Mouse (Mus musculus) Patski (cell line): ENCODE measurements at regions not wholly inside any gene's neighbourhood (a gene's known extent, or its start where the extent isn't known, plus 50 kb on each side); places are given as distances from the start of the nearest gene placed in this dataset.

Source experiments
- ATAC-seq: fragments of 100-300 bp; one replicate; pipeline ENCODE4 v1.8.0; 2021
- CTCF ChIA-PET: fragments of 350-600 bp; sonication (Branson Sonifier 250); formaldehyde crosslinking; loops from one replicate; lab custom pipeline; 2022; ENCODE audit warnings: inconsistent platforms; lab: Charles Lee
- POLR2A ChIA-PET: fragments of 350-600 bp; sonication (Branson Sonifier 250); formaldehyde crosslinking; loops from one replicate; lab custom pipeline; 2022; ENCODE audit warnings: antibody characterized with exemption, inconsistent platforms; lab: Charles Lee
- DNase-seq: peaks from one replicate; pipeline ENCODE4 v3.0.0-alpha.2; 2011; ENCODE audit warnings: low read depth, low spot score
- H3K27me3 ChIP-seq: fragments of 371-371 bp; one replicate; pipeline ENCODE4 v1.5.1; 2021
- CTCF ChIP-seq: fragments of 100-300 bp; IDR thresholded peaks from one replicate; pipeline ENCODE4 v1.5.1; 2021
- in situ Hi-C: fragments of 300-500 bp; cut with MboI; formaldehyde crosslinking; loops from 3 replicates; pipeline ENCODE4 v1.11.1; 2018; ENCODE audit warnings: low pct_unique_long_range_greater_than_20kb, mixed read lengths

- ChIA-PET CTCF (interaction anchor here (1.0 to 1.7 kb wide), 3 partner anchors 17 to 55 kb away, joined by 3 to 4 read pairs (median 3); no protein-coding TSS in a partner anchor), POLR2A (no interaction called here)
- in situ Hi-C loops, result no loop called here
- ATAC-seq (no peak), DNase-seq (no peak)
- no peaks in the 10 kb centered on the region for H3K27me3 ChIP-seq
- peak; percentile 13 for TF ChIP-seq CTCF
These were observed 1211.4 kb downstream of the 9330182O14Rik start for GRCm38 (mm10) chr15:41345554-41345953.

DNA sequence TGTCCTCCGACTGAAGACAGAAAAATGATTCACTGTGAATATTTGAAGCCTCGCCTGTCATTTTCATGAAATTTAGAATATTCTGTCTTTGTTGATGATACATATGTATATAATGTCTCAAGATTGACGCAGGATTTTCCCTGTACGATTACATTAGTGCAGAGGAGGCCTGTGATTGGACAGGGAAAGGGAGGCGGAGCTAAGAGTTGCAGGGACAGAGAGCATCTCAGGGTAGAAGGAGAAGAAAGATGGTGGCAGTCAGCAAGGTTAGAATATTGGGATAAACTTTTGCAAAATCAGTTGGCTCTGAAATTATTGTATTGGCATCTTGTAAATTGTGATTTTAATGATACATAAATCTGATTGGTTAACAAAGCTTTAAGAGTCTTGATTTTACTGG lies 1213.1 kb downstream of the 9330182O14Rik start:
- ATAC-seq (no peak), DNase-seq (no peak)
- no peaks in the 10 kb centered on the region for H3K27me3 ChIP-seq
- POLR2A ChIA-PET, result no interaction called here
- TF ChIP-seq CTCF, result no peak
- CTCF ChIA-PET, result no interaction called here
- in situ Hi-C loops, result no loop called here

DNA sequence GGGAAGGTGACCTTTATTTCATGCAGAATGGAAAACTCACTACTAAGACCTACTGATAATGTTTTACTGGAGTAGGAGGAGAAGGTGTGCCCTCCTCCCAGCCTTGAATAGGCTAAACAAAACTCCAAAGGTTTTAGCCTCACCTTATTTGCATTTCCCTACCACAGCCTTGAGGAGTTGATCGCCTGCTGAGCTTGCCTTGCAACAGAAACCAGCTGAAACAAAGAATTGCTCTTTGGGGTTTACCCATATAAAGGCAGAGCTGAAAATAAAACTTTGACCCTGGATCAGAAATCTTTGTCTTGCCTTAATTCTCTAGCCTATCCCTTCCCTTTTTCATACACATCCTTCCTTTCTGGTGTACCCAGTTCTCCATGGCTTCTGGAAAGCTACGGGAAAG lies 1218.0 kb downstream of the 9330182O14Rik start:
- in situ Hi-C loops, result no loop called here
- ChIA-PET CTCF (interaction anchor here (1.2 kb wide), 1 partner anchor 16 kb away, joined by 3 read pairs; no protein-coding TSS in a partner anchor), POLR2A (no interaction called here)
- DNase-seq, result no peak
- no peak for TF ChIP-seq CTCF
- ATAC-seq, result no peak
- H3K27me3 ChIP-seq, result no peaks in the 10 kb centered on the region

- TF ChIP-seq CTCF, result no peak
- ChIA-PET POLR2A (no interaction called here), CTCF (no interaction called here)
- in situ Hi-C loops, result no loop called here
- DNase-seq, result no peak
- no peaks in the 10 kb centered on the region for H3K27me3 ChIP-seq
- ATAC-seq, result no peak
These were observed 1225.1 kb downstream of the 9330182O14Rik start for GRCm38 (mm10) chr15:41359276-41359675.

GRCm38 (mm10) chr15:41374669-41375068 lies 1240.5 kb downstream of the 9330182O14Rik start:
- ATAC-seq, result no peak
- in situ Hi-C loops, result no loop called here
- no peak for TF ChIP-seq CTCF
- CTCF ChIA-PET, result no interaction called here
- no peak for DNase-seq
- POLR2A ChIA-PET, result no interaction called here
- peaks cover 3% of the 10 kb centered on the region for H3K27me3 ChIP-seq

GRCm38 (mm10) chr15:41375906-41376305 lies 1241.7 kb downstream of the 9330182O14Rik start:
- ATAC-seq (peak; percentile 65), DNase-seq (no peak)
- in situ Hi-C loops, result no loop called here
- peaks cover 3% of the 10 kb centered on the region for H3K27me3 ChIP-seq
- no peak for TF ChIP-seq CTCF
- CTCF ChIA-PET, result no interaction called here
- POLR2A ChIA-PET, result no interaction called here

GRCm38 (mm10) chr15:41379637-41380036 lies 1245.5 kb downstream of the 9330182O14Rik start:
- in situ Hi-C loops, result no loop called here
- DNase-seq (no peak), ATAC-seq (no peak)
- ChIA-PET CTCF (no interaction called here), POLR2A (no interaction called here)
- no peak for TF ChIP-seq CTCF
- H3K27me3 ChIP-seq, result no peaks in the 10 kb centered on the region

DNA sequence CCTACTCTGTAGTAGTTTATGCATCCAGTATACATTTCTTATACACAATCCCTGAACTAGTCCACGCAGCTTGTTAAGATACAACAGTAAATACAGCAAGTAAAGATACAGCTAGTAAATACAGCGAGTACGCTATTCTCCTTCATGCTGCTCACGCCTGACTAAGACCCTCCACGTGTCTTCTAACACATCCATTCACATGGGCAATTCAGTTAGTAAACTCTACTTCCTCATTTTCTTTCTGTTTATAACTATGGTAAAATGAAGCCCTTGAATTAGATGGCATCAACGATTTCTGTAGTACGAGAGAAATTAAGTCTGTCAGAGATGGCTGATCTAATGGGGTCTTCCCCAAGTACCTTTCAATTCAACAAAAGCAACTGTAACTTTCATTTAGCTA lies 1246.3 kb downstream of the 9330182O14Rik start:
- ChIA-PET POLR2A (no interaction called here), CTCF (no interaction called here)
- no peak for TF ChIP-seq CTCF
- DNase-seq, result no peak
- no peaks in the 10 kb centered on the region for H3K27me3 ChIP-seq
- ATAC-seq, result no peak
- in situ Hi-C loops, result no loop called here

DNA sequence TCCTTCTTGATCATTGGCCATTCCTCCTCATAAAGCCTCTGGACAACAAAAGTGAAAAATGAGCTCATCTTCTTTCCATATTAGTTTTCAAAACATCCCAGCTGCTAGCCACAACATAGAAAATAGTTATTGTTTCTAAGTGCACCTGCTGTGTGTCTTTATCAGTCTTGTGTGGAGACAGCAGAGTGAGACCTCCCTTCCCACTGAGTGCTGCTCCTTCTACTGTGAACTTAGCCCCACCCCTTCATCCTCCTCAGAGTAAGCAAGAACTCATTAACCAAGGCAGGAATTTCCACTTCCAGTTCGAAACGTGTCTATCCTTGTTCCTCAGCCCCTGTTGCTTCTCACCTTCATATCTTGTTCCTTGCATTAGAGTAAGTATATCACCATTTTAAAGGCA lies 1256.5 kb downstream of the 9330182O14Rik start:
- H3K27me3 ChIP-seq, result no peaks in the 10 kb centered on the region
- in situ Hi-C loops, result no loop called here
- POLR2A ChIA-PET, result interaction anchor here (0.5 kb wide), 1 partner anchor 13 kb away, joined by 3 read pairs; no protein-coding TSS in a partner anchor
- no peak for TF ChIP-seq CTCF
- DNase-seq, result no peak
- ATAC-seq, result no peak
- CTCF ChIA-PET, result no interaction called here
